Mouse (Mus musculus) embryonic stem cell, embryonic (primary cell): ENCODE measurements at regions not wholly inside any gene's neighbourhood (a gene's known extent, or its start where the extent isn't known, plus 50 kb on each side); places are given as distances from the start of the nearest gene placed in this dataset.
"Not testable (repeated sequence)": the region's sequence is repeated elsewhere in the genome, so short reads cannot be mapped to it uniquely, and the experiment has no call there.

Experiments used
- CTCF ChIA-PET, 4 experiments: fragments of 300-600 bp in 2 of 4; fragments of 350-600 bp in 2 of 4; sonication (Branson Sonifier 250); formaldehyde crosslinking; loops; one replicate each; lab custom pipeline; 2022; ENCODE audit warnings: inconsistent platforms in 2 of 4; lab: Charles Lee
- POLR2A ChIA-PET, 4 experiments: fragments of 300-600 bp in 2 of 4; fragments of 350-600 bp in 2 of 4; sonication (Branson Sonifier 250); formaldehyde crosslinking; loops; one replicate each; lab custom pipeline; 2022; ENCODE audit warnings: antibody characterized with exemption in 4 of 4, inconsistent platforms in 1 of 4; lab: Charles Lee

- CTCF ChIA-PET = no interaction called here
- POLR2A ChIA-PET = no interaction called here
Measured at GRCm38 (mm10) chr4:89753484-89753883, 74.2 kb downstream of the Dmrta1 start.

GRCm38 (mm10) chr4:89776269-89776668 is 97.0 kb downstream of the Dmrta1 start:
- ChIA-PET POLR2A (no interaction called here), CTCF (no interaction called here)

DNA sequence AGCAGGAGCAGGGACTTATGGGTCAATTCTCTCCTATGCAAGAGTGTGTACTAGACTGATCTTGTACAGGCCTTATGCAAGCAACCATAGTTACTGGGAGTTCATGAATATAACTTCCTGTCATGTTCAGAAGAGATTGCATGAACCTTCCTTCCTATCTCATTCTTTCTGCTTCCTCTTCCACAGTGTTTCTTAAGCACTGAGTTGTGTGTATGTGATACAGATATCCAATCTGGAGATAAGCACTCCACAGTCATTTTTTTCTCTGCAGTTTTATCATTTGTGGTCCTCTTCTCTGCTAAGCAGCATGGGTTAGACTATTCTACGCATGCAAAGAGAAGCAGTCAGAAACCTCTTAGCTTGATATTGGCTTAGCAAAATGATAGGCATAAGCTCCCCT is 102.3 kb downstream of the Dmrta1 start:
- ChIA-PET CTCF (no interaction called here), POLR2A (interaction anchor here in 1 of 4 experiments (0.5 kb wide), 1 partner anchor 1593 kb away, joined by 3 read pairs; no protein-coding TSS in a partner anchor)

DNA sequence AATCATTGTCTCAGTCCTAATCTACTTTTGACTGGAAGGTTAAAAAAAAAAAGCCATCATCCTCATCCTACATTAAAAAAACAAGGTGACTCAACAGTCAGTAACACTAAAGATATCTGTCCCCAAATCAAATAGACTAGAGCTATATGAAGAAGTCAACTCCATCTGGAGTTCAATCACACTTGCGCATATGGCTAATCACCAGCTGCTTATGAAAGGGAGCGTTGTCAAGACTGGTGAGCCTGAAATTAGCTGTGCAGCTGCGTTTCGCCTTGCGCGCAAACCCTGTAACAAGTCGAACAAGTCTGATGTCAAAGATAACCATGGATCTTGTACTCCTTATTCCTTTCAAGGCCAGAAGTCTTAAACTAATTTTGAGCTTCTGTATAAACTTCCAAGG is 137.6 kb downstream of the Dmrta1 start:
- POLR2A ChIA-PET = interaction anchor here in 1 of 4 experiments (0.7 kb wide), 1 partner anchor 677 kb away, joined by 4 read pairs; no protein-coding TSS in a partner anchor
- CTCF ChIA-PET = no interaction called here

DNA sequence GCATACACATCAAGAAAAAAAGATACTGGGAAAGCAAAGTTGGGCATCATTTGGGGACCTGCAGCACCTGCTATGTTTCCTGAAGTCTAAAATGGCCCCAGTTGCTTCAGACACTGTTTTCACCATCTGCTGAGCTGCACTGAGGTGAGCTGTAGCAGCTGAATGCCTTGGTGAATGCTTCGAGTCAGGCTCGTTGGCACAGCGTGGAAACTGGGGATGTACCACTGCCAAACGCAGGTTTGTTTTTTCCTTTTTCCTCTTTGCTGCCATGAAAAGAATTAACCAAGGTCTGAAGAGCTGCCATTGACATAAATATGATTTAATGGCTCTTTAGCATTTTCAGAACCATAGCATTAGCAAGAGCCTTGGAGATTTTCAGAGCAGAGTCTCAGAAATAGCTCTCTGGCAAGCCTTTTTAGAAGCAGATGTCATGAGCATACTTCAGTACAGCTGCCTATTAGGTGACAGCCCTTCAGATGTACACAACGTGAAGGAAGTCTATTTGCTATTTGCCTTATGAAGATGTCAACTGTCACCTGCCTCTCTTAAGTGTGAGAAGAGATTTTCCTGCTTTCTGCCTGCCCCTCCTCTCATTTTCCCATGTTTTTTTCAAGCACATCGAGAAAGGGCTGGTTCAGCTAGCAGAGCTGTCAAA is 155.4 kb downstream of the Dmrta1 start:
- ChIA-PET POLR2A (no interaction called here), CTCF (no interaction called here)

- CTCF ChIA-PET = interaction anchor here in 1 of 4 experiments (0.6 kb wide), 1 partner anchor 737 kb away, joined by 3 read pairs; no protein-coding TSS in a partner anchor
- POLR2A ChIA-PET = not testable (repeated sequence)
Measured at GRCm38 (mm10) chr4:89875375-89876055, 196.3 kb downstream of the Dmrta1 start.

- POLR2A ChIA-PET, CTCF ChIA-PET: not testable (repeated sequence)
Measured at GRCm38 (mm10) chr4:89876131-89876530, 196.9 kb downstream of the Dmrta1 start.

DNA sequence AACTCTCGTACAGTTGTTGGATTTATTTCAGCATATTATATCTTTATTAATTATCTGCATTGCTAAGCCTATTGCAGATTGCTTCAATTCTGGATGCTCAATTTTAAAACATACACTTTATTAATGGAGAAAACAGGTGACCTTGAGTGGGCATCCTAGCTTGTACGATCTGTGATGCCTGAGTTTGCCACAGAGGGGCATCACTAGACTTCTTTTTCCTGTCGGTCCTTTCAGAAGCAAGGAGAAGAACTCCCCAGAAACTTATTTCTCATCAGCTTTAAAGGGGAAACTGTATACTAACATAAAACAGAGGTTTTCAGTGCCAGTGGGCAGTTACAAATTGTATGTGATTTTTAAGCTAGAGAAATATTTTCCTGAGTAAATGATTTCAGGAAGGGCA is 201.8 kb downstream of the Dmrta1 start:
- ChIA-PET POLR2A (no interaction called here), CTCF (no interaction called here)

DNA sequence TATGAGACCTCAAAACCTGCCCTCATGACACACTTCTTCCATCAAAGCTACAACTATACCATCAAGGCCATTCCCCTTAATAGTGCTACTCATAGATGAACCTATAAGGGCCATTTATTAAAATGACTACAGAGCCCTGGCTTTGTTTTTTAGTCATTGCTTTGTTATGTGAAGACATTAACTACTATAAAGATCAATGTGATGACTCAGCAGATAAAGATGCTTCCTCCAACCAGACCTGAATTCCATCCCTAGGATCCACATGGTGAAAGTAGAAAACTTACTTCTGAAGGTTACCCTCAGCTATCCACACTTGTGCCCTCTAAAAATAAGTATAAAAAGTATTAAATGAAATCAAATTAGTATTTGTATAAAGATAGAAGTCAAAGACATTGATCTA is 230.4 kb downstream of the Dmrta1 start:
- POLR2A ChIA-PET = no interaction called here

DNA sequence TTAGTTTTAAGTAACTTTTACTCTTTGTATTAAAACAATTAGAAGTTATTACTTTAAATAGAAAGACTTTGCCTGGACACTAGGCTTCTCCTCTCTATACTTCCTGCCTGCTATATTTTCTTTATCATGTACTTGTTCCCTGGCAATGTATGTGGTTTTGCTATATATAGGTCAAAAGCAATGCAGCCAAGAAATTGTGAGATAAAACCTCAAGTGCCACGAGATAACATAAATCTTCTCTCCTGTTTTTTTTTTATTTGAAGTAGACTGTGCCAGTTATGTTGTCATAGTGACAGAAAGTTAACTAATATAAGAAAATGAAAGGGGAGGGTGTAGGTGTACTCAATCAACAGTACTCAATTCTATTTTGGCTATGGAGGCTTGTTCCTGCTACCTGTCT is 258.4 kb downstream of the Dmrta1 start:
- CTCF ChIA-PET = no interaction called here
- POLR2A ChIA-PET = no interaction called here

More for the DNA sequence above, 230.4 kb downstream of the Dmrta1 start:
- CTCF ChIA-PET = no interaction called here

GRCm38 (mm10) chr4:89941308-89941707 is 262.1 kb downstream of the Dmrta1 start:
- POLR2A ChIA-PET = no interaction called here
- CTCF ChIA-PET = no interaction called here

- ChIA-PET CTCF (no interaction called here), POLR2A (no interaction called here)
Measured at GRCm38 (mm10) chr4:89976146-89976545, 242.5 kb upstream of the Zfp352 start.

DNA sequence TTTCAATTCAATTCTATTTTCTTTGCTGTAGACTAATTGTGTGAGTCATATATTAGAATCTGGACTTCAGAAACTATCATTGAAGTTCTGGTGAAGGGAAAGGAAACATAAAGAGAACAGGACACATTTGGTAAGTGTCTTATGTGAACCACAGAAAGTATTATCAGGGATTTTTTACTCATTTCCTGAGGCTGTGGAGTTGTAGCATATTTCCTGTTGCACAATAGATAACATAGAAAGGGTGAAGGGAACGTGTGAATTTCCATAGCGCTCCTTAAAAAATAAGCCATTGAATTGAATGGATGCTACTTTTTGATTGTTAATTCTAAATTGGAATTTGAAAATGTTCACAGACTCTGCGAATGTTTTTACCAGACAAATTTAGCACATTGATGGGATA is 215.2 kb upstream of the Zfp352 start:
- ChIA-PET POLR2A (no interaction called here), CTCF (no interaction called here)

GRCm38 (mm10) chr4:90003898-90004297 is 214.7 kb upstream of the Zfp352 start:
- ChIA-PET CTCF (no interaction called here), POLR2A (no interaction called here)

- ChIA-PET CTCF (no interaction called here), POLR2A (interaction anchor here in 1 of 4 experiments (0.7 kb wide), 1 partner anchor 408 kb away, joined by 5 read pairs; no protein-coding TSS in a partner anchor)
Measured at GRCm38 (mm10) chr4:90012723-90013122, 205.9 kb upstream of the Zfp352 start.

DNA sequence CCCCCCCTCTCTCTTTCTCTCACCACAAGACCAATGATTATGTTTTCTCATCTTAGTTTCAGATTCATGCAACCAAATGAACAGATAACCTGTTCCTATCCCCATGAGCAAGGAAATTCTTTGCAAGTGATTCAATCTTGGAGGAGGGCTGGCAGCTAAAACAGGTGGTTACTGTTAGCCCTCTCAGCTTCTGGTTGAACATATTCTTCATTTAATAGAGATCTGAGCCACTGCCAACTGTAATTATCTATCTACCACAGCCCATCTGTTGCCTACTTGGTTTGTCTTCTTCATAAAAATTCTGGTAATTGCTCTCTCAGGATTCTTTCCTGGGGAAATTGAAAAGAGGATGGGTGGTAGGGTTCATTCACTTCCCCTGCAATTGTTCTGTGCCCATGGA is 204.4 kb upstream of the Zfp352 start:
- ChIA-PET POLR2A (no interaction called here), CTCF (no interaction called here)
